Mouse (Mus musculus) left cerebral cortex, postnatal 36 days (tissue): ENCODE measurements around the gene Wnt10b. TPM values are rescaled to one million over a fixed set of nuclear protein-coding genes. Genes with fewer than 3 reads are reported as not detected.

ENCODE experiments used
- DNase-seq, 2 experiments: peaks; one replicate each; pipeline ENCODE4 v3.0.0; 2021 to 2022; ENCODE audit warnings: low spot score in 2 of 2, mixed read lengths in 1 of 2
- intact Hi-C: fragments of 180-260 bp; cut with DNase I; formaldehyde crosslinking; loops from one replicate; pipeline ENCODE4 v1.15.1; 2025
- total RNA-seq, 2 experiments: library from RNA; stranded (reverse); gene quantifications; 2 replicates each; pipeline ENCODE4 v1.2.3; 2021

Wnt10b gene
- total RNA-seq, 2 experiments from 2014 or later: 0.59 to 1.1 TPM

DNA sequence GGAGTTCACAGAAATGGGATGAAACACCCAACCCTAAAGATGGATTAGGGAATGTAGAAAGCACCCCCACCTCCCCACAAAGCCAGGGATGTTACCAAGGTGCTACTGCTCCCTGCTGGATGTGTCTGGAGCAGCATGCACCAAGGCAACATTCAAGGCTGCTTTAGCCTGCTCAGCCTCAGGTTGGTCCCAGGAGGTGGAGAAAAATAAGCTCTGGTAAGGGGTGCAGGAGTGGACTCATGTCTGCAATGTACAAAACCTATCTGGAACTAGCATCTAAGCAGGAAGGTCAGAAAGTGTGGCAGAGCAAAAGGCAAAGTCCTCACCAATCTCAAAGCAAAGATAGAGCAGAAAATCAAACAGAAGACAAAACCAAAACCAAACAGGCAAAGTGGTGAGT, 40.1 kb downstream of the Wnt10b start:
- no peak for DNase-seq

DNA sequence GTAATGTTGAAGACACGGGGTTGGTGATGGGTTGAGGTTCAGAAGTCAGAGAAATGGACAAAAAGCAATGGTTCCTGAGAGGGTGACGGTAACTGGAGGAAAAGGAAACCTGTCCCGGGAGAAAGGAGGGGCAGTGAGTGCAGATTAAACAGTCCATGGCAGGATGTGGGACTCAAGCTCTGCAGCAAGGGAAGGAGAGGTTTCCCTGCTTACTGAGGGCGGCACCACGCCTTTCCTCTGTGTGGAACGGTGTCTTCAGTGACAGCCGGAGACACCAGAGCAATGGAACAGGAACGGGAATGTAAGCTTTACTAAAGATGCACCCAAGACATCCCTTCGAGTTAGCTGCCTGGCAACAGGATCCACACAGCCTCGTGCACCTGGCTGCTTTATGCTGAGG, 41.4 kb downstream of the Wnt10b start:
- intact Hi-C loops: no loop called here
- no peak for DNase-seq

More for the DNA sequence above, 40.1 kb downstream of the Wnt10b start:
- intact Hi-C loops: no loop called here

DNA sequence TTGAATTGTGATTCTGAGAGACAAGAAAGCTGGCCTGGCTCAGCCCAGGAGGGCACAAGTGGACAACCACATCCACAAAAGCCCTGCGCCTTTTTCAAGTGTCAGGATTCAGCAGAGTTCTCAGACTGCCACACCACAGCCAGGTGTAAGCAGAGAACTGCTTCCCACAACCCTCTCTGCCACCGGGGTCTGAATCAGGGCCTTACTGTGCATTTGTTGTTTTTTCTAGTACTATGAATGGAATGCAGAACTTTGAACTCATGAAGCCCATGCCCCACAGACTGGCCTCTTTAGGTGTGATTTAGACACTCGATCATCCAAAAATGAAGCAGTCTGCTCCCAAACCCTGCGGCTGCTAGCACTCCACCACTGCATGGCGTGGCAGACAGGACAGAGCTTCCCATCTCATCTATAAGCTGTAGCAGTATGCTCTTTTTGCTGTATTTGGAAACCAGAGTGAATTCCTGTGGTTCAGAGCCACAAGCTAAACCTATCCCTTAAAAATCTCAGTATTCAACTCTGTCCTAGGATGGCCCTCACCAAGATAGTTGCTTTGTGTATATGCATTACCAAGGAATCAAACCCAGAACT, 43.9 kb downstream of the Wnt10b start:
- no peak for DNase-seq

DNA sequence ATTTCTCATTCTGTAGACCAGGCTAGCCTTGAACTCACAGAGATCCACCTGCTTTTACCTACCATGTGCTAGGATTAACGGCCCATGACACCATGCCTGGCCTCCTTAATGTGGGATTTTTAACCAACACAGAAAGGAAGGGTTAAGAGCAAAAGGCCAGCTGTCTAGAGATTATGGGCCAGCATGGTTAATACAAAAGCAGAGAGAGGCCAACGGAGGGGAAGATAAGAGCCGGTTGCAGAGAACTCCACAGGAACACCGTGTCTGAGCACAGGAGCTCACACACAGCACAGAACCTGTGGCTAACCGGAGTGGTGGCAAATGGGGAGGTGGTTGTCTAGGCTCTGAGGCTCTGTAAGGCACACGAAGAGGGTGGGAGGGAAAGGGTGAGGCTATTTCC, 44.6 kb downstream of the Wnt10b start:
- no peak for DNase-seq
- intact Hi-C loops: no loop called here

More for the DNA sequence above, 43.9 kb downstream of the Wnt10b start:
- intact Hi-C loops: no loop called here

DNA sequence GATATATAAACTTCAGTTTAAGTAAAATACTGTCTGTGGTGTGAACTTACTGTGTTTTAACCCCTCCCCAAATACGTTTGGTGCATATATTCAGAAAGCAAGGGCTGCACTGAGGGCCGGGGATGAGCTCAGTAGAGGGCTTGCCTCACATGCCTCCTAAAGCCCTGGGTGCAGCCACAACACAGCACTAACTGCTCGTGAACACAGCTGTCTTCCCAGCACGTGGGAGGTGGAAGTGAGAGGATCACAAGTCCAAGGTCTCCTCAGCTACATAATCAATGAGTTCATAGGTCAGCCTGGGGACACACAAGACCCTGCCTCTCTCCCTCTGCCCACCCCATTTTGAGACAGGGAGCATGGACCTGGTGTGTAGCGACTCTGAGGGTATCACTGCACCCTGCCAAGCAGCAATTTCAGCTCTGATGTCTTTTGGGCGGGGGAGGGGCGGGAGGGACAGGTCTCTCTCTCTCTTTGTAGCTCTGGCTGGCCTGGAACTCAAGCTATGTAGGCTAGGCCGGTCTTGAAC, 45.9 kb downstream of the Wnt10b start:
- DNase-seq: no peak
- intact Hi-C loops: no loop called here

DNA sequence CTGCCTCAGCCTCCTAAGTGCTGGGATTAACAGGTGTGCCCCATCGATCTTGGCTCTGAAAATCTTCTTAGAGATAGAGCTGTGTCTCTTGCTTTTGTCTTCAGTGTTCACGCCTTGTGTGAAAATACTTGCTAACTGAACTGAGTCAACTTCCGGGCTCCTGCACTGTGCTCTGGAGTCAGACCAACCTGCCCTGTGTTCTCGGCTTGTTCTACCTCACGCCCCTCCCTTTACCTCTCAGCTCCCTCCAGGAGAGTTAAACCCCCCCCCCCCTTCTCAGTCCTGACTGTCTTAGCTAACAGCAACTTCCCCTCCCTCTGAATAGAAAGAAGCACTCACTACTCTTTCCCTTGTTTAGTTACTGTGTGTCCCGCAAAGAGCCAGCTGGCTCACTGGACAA, 47.2 kb downstream of the Wnt10b start:
- DNase-seq: no peak
- intact Hi-C loops: no loop called here

DNA sequence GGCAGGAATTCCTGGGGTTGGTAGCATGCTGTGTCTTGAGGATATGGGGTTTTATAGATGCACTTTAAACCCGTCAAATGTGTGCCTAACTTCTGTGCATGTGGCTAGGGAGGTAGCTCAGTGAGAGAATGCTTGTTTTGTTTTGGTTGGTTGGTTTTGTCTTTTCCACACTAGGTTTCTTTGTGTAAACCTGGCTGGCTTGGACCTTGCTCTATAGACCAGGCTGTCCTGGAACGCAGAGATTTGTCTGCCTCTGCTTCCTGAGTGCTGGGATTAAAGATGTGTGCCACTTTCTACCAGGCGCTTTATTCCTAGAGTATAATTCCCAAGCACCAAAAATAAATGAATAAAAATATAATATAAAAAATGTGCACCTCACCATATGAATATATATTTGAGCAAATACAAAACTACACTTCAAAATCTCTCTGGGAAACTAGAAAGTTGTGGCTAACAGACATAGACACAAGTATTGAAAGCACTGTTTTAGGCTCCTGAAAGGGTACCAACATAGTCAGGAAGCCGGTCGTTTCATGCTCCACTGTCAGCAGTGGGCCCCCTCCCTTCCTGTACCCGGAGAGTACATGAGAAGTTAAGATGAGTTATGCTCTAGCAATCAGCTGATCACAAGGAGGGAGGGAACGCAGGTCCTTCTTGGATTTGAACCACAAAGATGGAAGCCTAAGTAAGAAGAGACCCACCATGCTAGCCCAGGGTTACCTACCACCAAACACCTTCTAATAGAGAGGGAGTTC, 48.0 kb downstream of the Wnt10b start:
- no peak for DNase-seq
- intact Hi-C loops: no loop called here

DNA sequence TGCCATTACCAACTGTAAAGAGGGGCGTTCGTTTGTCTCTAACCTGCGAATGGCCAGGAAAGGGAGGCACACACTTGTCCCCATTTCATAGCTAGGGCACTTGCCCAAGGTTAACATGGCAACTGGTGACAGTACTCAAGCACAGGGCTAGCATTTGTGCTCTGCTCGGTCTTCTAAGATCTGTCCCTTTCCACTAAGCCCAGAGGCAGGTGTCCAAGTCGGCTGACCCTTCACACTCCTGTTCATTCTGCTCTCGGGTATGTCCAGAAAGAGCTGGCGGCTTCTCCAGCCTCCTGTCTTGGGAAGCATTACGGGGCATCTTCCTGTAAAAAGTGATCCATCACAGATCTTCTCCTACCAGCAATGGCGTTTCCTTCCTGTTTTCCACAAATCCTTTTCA, 49.6 kb downstream of the Wnt10b start:
- intact Hi-C loops: no loop called here
- DNase-seq: no peak

DNA sequence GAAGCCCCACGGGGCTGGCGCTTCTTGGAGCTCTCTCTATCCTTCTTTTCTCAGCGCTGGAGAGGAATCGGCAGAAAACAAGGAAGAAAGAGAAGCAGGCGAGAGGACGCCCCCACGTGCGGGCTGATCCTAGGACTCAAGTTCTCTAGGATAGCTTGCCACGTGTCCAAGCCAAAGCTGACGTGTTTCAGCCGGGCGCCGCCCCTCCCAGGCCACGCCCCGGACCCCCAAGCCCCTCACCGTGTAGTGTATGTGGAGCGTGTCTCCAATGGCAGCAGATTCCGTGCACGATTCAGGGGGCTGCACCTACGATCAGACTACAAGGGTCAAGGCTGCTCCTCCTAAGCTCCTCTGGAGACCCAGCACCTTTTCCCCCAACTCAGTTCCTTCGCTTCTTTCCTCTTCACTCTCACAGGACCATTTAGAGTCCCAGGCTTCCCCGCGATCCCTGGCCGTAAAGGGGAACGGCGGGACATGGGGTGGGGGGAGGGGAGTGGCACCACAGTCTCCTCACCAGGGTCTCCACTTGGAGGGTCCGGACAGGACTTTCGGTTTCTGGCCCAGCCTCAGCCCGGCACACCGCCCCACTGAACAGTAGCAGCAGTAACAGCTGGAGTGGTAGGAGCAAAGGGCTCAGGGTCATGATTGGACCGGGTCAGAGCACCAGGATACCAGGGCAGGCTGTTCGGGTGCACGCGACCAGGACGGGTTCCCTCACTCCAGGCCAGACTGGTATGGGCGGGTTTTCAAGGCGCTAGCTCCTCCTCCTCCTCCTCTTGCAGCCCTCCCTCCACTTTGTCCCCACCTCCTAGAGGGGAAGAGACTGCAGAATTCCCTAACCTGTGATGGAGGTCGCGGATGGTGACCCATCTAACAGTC, 50.3 kb downstream of the Wnt10b start, which contains the start of gene Fkbp11:
Gene Fkbp11 (minus strand): TSS at position 756 of the 879 bp plus-strand sequence.
- intact Hi-C loops: no loop called here
- DNase-seq: no peak

DNA sequence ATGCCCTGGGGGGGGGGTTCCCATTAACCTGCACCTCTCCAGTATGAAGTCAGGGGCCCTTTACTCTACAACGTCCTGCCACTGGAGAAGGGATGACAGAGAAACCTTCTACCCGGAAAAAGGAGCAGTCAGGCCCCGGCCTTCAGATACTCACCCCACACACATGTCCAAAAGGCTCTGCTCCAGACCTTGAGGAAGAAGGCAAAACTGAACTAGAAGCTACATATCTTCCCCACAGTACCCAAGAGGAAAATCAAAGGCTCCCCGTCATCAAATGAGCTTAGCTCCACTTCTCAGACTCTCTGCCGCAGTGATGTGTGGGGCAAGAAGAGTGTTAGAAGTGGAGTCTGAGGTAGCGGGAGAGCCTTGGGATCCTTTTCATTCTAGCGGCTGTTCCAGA, 51.2 kb downstream of the Wnt10b start:
- no peak for DNase-seq
- intact Hi-C loops: no loop called here

DNA sequence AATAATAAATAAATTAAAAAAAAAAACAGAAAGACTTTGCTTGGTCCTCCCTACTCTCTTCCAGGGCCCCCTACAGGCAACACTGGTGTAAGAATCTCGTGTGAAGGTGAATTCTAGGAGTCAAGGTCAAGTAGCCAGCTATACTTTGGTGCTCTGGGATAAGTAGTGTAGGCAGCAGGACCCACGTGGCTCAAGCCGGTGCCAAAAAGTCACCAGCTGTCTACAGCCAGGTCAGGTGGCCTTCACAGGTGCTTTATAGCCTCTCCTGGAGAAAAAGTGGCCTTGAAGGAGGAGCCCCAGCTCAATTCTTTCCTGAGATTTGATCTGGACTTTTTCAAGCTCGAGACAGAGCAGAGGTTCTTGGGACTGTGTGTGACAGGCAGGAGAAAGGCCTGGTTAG, 51.9 kb downstream of the Wnt10b start:
- DNase-seq: no peak
- intact Hi-C loops: no loop called here

DNA sequence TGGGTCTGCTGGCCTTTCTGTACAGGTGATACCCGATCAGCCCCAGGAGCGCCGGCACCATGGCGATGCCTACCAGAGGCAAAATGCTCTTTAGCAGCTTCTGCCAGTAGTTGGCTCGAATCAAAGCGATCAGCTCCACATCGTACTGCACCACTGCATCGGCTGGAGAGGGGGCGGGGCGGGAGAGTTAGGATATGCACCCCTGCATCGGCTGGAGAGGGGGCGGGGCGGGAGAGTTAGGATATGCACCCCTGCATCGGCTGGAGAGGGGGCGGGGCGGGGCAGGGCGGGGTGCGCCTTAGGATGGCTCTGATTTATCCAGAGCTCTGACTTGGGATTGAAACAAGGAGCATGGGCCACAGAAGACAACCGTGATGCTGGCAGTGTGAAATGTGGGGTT, 53.5 kb downstream of the Wnt10b start:
- DNase-seq: no peak
- intact Hi-C loops: no loop called here

DNA sequence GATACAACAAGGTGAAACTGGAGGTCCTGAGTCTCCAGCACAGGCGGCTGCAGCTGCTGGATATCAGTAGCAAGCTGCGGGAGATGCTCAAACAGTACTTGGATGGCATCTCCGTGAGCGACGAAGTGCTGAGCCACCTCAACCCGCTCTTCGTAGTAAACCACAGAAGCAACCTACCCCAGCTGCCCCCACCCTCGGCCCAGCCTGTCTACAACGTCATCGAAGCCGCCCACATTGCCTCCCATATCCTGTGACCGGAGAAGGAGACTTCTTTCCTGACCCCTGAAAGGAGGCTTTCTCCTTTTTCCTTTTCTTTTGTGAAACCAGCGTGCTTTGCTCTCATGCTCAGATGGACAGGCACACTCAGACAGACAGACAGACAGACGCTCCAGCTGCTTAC, 55.1 kb downstream of the Wnt10b start:
- DNase-seq: no peak
- intact Hi-C loops: no loop called here

DNA sequence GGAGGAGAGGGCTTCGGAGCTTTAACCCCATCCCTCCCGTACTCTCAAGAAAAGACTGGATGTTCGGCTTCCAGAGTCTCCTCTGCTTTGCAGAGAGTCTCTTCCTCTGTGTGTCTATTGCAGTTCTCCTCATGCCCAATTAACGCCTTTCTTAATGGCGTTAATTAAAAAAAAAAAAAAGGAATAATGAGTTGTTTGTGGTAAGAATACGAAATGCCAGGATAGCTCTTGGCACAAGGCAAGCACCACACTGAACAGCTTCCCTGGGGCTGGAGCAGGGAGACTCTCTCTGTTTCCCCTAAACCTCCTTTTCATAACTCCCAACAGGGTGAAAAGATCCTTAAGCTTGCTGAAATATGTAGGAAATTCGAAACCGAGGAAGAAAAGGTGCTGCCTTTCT, 55.8 kb downstream of the Wnt10b start:
- no peak for DNase-seq
- intact Hi-C loops: no loop called here

Other genes with a start within 250 kb of the Wnt10b start
- 10 to 100 TPM; 58.9 to 60.9 TPM for gene Kansl2, start 243.9 kb downstream of the Wnt10b start, total RNA-seq
- gene Ccnt1, start 207.2 kb downstream of the Wnt10b start, total RNA-seq: 10 to 100 TPM; 37.0 to 45.6 TPM
- gene 4930415O20Rik, start 207.1 kb downstream of the Wnt10b start, total RNA-seq: not detected
- 10 to 100 TPM; 41.5 to 58.4 TPM for gene Adcy6, start 168.1 kb downstream of the Wnt10b start, total RNA-seq
- gene Cacnb3, start 147.3 kb downstream of the Wnt10b start, total RNA-seq: 100 to 1,000 TPM; 273 to 276 TPM
- gene Ddx23, start 115.3 kb downstream of the Wnt10b start, total RNA-seq: 10 to 100 TPM; 80.2 to 82.7 TPM
- gene Rnd1, start 100.7 kb downstream of the Wnt10b start, total RNA-seq: 10 to 100 TPM; 29.4 to 32.6 TPM
- 10 to 100 TPM; 12.5 to 14.4 TPM for gene Ccdc65, start 69.9 kb downstream of the Wnt10b start, total RNA-seq
- 1 to 10 TPM; 1.5 to 2.1 TPM for gene Fkbp11, start 50.0 kb downstream of the Wnt10b start, total RNA-seq
- 100 to 1,000 TPM; 721 to 734 TPM for gene Arf3, start 14.9 kb downstream of the Wnt10b start, total RNA-seq
- not detected for gene Wnt1, start 11.7 kb upstream of the Wnt10b start, total RNA-seq
- 100 to 1,000 TPM; 827 to 848 TPM for gene Ddn, start 31.3 kb upstream of the Wnt10b start, total RNA-seq
- 10 to 100 TPM; 49.1 to 50.0 TPM for gene Prkag1, start 53.4 kb upstream of the Wnt10b start, total RNA-seq
- gene Kmt2d, start 93.1 kb upstream of the Wnt10b start, total RNA-seq: 10 to 100 TPM; 69.9 to 98.8 TPM
- 10 to 100 TPM in 1 of 2 experiments, 1 to 10 TPM in 1; 9.0 to 10.5 TPM for gene Rhebl1, start 116.4 kb upstream of the Wnt10b start, total RNA-seq
- gene Dhh, start 120.4 kb upstream of the Wnt10b start, total RNA-seq: under 1 TPM in 1 of 2 experiments, not detected in 1; 0.35 TPM
- gene Lmbr1l, start 140.1 kb upstream of the Wnt10b start, total RNA-seq: 10 to 100 TPM; 12.6 to 16.6 TPM
- gene Tuba1b, start 156.4 kb upstream of the Wnt10b start, total RNA-seq: 100 to 1,000 TPM; 509 to 602 TPM
- not detected for gene Gm49450, start 175.4 kb upstream of the Wnt10b start, total RNA-seq
- gene Tuba1a, start 175.6 kb upstream of the Wnt10b start, total RNA-seq: 1,000 to 10,000 TPM in 1 of 2 experiments, 100 to 1,000 TPM in 1; 932 to 1,107 TPM